Mouse (Mus musculus) limb, embryonic 14.5 days (tissue): ENCODE data around the gene Mecom. TPM values are rescaled to one million over a fixed set of nuclear protein-coding genes. Genes with fewer than 3 reads are reported as not detected.

ENCODE experiments used
- ATAC-seq: fragments of 200-750 bp; cut with Nextera tagmentation; 2 replicates; pipeline ENCODE4 v1.8.0; 2017; ENCODE audit warnings: low read depth, moderate number of reproducible peaks, moderate TSS enrichment; ENCODE audit not compliant: low FRiP score
- DNase-seq: peaks from one replicate; pipeline ENCODE4 v3.0.0-alpha.2; 2015; ENCODE audit warnings: low spot score
- H3K27ac ChIP-seq: fragments of 300-500 bp; sonication (generic); replicated peaks from 2 replicates; pipeline ENCODE4 v1.5.1; 2014; ENCODE audit warnings: low read depth, mild to moderate bottlenecking, low read length, moderate library complexity, mixed read lengths
- H3K27me3 ChIP-seq: fragments of 300-500 bp; sonication (generic); 2 replicates; pipeline ENCODE4 v1.6.1; 2014; ENCODE audit warnings: low read length, mixed read lengths; ENCODE audit not compliant: control insufficient read depth, insufficient read depth
- H3K36me3 ChIP-seq: fragments of 300-500 bp; sonication (generic); 2 replicates; pipeline ENCODE4 v1.6.1; 2014; ENCODE audit warnings: mild to moderate bottlenecking, low read length, moderate library complexity, mixed read lengths; ENCODE audit not compliant: control insufficient read depth, insufficient read depth
- H3K4me1 ChIP-seq: fragments of 300-500 bp; sonication (generic); 2 replicates; pipeline ENCODE4 v1.6.1; 2014; ENCODE audit warnings: antibody characterized with exemption, low read length, mixed read lengths; ENCODE audit not compliant: control insufficient read depth, insufficient read depth
- H3K4me2 ChIP-seq: fragments of 300-500 bp; sonication (generic); replicated peaks from 2 replicates; pipeline ENCODE4 v1.6.1; 2014; ENCODE audit warnings: low read depth, mild to moderate bottlenecking, low read length, moderate library complexity; ENCODE audit not compliant: severe bottlenecking
- H3K4me3 ChIP-seq: fragments of 300-500 bp; sonication (generic); replicated peaks from 2 replicates; pipeline ENCODE4 v1.5.1; 2014; ENCODE audit warnings: low read length
- H3K9ac ChIP-seq: fragments of 300-500 bp; sonication (generic); 2 replicates; pipeline ENCODE4 v1.6.1; 2014; ENCODE audit warnings: mild to moderate bottlenecking, low read depth, low read length, moderate library complexity; ENCODE audit not compliant: severe bottlenecking
- H3K9me3 ChIP-seq: fragments of 300-500 bp; sonication (generic); 2 replicates; pipeline ENCODE4 v1.6.1; 2016; ENCODE audit warnings: low read length; ENCODE audit not compliant: control insufficient read depth
- POLR2A ChIP-seq: fragments of 200-500 bp; IDR thresholded peaks from 2 replicates; pipeline ENCODE4 v1.8.0; 2012; ENCODE audit warnings: inconsistent platforms, mild to moderate bottlenecking, moderate library complexity, borderline replicate concordance; ENCODE audit not compliant: insufficient read depth, insufficient read length; ENCODE audit errors: extremely low read depth
- WGBS: fragments of 180-500 bp; shearing (Covaris S2); extraction: QIAGEN DNeasy Blood & Tissue Kit; methylation state at CpG from one replicate; pipeline ENCODE4 v1.1.7; 2014; 5-methylcytosine and 5-hydroxymethylcytosine counted together
- polyA plus RNA-seq, 2 experiments: library from polyadenylated mRNA; depleted of rRNA in 1 of 2; stranded (reverse) in 1 of 2; unstranded in 1 of 2; fragments of >200 nt; fragmentation: Nextera tagmentation in 1 of 2; extraction: Ambion mirVana in 1 of 2; gene quantifications; 2 replicates each; pipeline versions ENCODE4 v1.2.1 to v1.2.3; 2012 to 2014

Gene Mecom
- polyA plus RNA-seq, 2 experiments = 35.8 to 42.2 TPM

GRCm38 (mm10) chr3:30150071-30150470 is 397.7 kb downstream of the Mecom start:
- H3K36me3 ChIP-seq = no peaks in the 10 kb centered on the region
- no peak overlapping the region for H3K4me3 ChIP-seq
- ATAC-seq = no peak
- WGBS = 80% methylated on average over 4 of the region's 4 CpGs
- no peak overlapping the region for H3K9ac ChIP-seq
- no peaks in the 10 kb centered on the region for H3K9me3 ChIP-seq
- TF ChIP-seq POLR2A = no peak
- H3K27me3 ChIP-seq = no peaks in the 10 kb centered on the region
- no peak for DNase-seq
- peak overlapping the region; percentile 21 for H3K27ac ChIP-seq
- H3K4me1 ChIP-seq = peaks cover 20% of the 10 kb centered on the region
- H3K4me2 ChIP-seq = no peak overlapping the region

- no peak for ATAC-seq
- Histone ChIP-seq H3K9ac (no peak overlapping the region), H3K36me3 (no peaks in the 10 kb centered on the region), H3K9me3 (no peaks in the 10 kb centered on the region), H3K4me3 (no peak overlapping the region), H3K4me2 (no peak overlapping the region), H3K27me3 (no peaks in the 10 kb centered on the region), H3K4me1 (peaks cover 33% of the 10 kb centered on the region), H3K27ac (no peak overlapping the region)
- TF ChIP-seq POLR2A = no peak
- no peak for DNase-seq
- WGBS = 87% methylated on average over 8 of the region's 8 CpGs
Measured at GRCm38 (mm10) chr3:30148378-30149079, 399.3 kb downstream of the Mecom start.

- DNase-seq = no peak
Measured at GRCm38 (mm10) chr3:30145051-30145450, 402.8 kb downstream of the Mecom start.

GRCm38 (mm10) chr3:30143961-30144411 is 403.8 kb downstream of the Mecom start:
- H3K4me2 ChIP-seq = peak overlapping the region; percentile 22; the same call in 1 of the 2 replicates
- H3K9me3 ChIP-seq = no peaks in the 10 kb centered on the region
- no peak overlapping the region for H3K4me3 ChIP-seq
- DNase-seq (no peak), ATAC-seq (no peak)
- no peaks in the 10 kb centered on the region for H3K36me3 ChIP-seq
- TF ChIP-seq POLR2A = no peak
- H3K27me3 ChIP-seq = no peaks in the 10 kb centered on the region
- H3K9ac ChIP-seq = no peak overlapping the region
- H3K4me1 ChIP-seq = peaks cover 18% of the 10 kb centered on the region
- H3K27ac ChIP-seq = no peak overlapping the region
- WGBS = 25% methylated on average over 11 of the region's 11 CpGs

More at GRCm38 (mm10) chr3:30145051-30145450, 402.8 kb downstream of the Mecom start:
- no peak for TF ChIP-seq POLR2A
- ATAC-seq = no peak
- WGBS = 47% methylated on average over 5 of the region's 5 CpGs
- Histone ChIP-seq H3K4me2 (no peak overlapping the region), H3K4me1 (peaks cover 20% of the 10 kb centered on the region), H3K9me3 (no peaks in the 10 kb centered on the region), H3K36me3 (no peaks in the 10 kb centered on the region), H3K27ac (0 out of 2 replicates have a peak overlapping the region, but pooled peaks have one; percentile 5), H3K4me3 (no peak overlapping the region), H3K9ac (no peak overlapping the region), H3K27me3 (no peaks in the 10 kb centered on the region)

GRCm38 (mm10) chr3:30143440-30143839 is 404.4 kb downstream of the Mecom start:
- no peak overlapping the region for H3K4me3 ChIP-seq
- no peaks in the 10 kb centered on the region for H3K9me3 ChIP-seq
- ATAC-seq = no peak
- no peak overlapping the region for H3K9ac ChIP-seq
- H3K27ac ChIP-seq = no peak overlapping the region
- no peak overlapping the region for H3K4me2 ChIP-seq
- H3K4me1 ChIP-seq = peaks cover 18% of the 10 kb centered on the region
- WGBS = 91% methylated on average over 2 of the region's 2 CpGs
- no peaks in the 10 kb centered on the region for H3K27me3 ChIP-seq
- DNase-seq = no peak
- no peaks in the 10 kb centered on the region for H3K36me3 ChIP-seq
- no peak for TF ChIP-seq POLR2A
